ENCODE assay signal across 8 mouse cellular contexts in genomic region chr5:120116261-120117050, GRCm38 (mm10). TPM values are rescaled to one million over a fixed set of nuclear protein-coding genes. Genes with fewer than 3 reads are reported as not detected.
DNase-seq lines count a peak whose midpoint lies in the region; ATAC-seq and TF ChIP-seq lines count a peak whose summit lies in the region.

Gene Rbm19 (plus strand): TSS chr5:120116465.

- peak within 1 kb of the TSS; percentile 65 for H3K4me3 ChIP-seq in forebrain, embryonic 15.5 days
- H3K4me3 ChIP-seq in layer of hippocampus, adult 2 months, result peak within 1 kb of the TSS; percentile 64
- peak within 1 kb of the TSS; percentile 85 for H3K4me3 ChIP-seq in lung, embryonic 14.5 days (ENCODE audit: low read depth, low read length)
- peak within 1 kb of the TSS; percentile 79 for H3K4me3 ChIP-seq in olfactory bulb, adult 2 months (ENCODE audit: insufficient read depth, low read depth, low read length)
- peak within 1 kb of the TSS; percentile 78 for H3K4me3 ChIP-seq in thymus, adult 2 months (ENCODE audit: control insufficient read depth, insufficient read depth, low read length)

- intact Hi-C loops in heart, postnatal 36 days (cut with DNase I), result no loop called here

- peaks cover 9% of the 10 kb centered on the region for H3K4me1 ChIP-seq in forebrain, embryonic 15.5 days
- 0 out of 2 replicates have a peak, but pooled peaks cover 3% of the 10 kb centered on the region for H3K4me1 ChIP-seq in lung, embryonic 14.5 days (ENCODE audit: insufficient read depth)
- H3K4me1 ChIP-seq in olfactory bulb, adult 2 months (ENCODE audit: control insufficient read depth, insufficient read depth, low read length), result peaks cover 4% of the 10 kb centered on the region
- H3K4me1 ChIP-seq in thymus, adult 2 months (replicated peaks; ENCODE audit: control insufficient read depth, insufficient read depth, low read length), result peaks cover 4% of the 10 kb centered on the region

- TF ChIP-seq POLR2A in olfactory bulb, adult 2 months (IDR thresholded peaks at IDR 0.05; ENCODE audit: insufficient read depth, low read depth, low read length), result peak; percentile 83
- TF ChIP-seq POLR2A in thymus, adult 2 months (IDR thresholded peaks at IDR 0.05; ENCODE audit: control insufficient read depth, extremely low read depth, insufficient read depth, low read length, poor library complexity), result peak; percentile 62

- peak; percentile 65 for TF ChIP-seq CTCF in layer of hippocampus, adult 2 months (conservative IDR thresholded peaks at IDR 0.05)
- TF ChIP-seq CTCF in lung, embryonic 14.5 days (IDR thresholded peaks at IDR 0.05; ENCODE audit: low read depth), result peak; percentile 34
- no peak for TF ChIP-seq CTCF in olfactory bulb, adult 2 months (IDR thresholded peaks at IDR 0.05; ENCODE audit: insufficient read depth, low read depth, low read length)
- TF ChIP-seq CTCF in thymus, adult 2 months (IDR thresholded peaks at IDR 0.05; ENCODE audit: borderline replicate concordance, control insufficient read depth, extremely low read depth, insufficient read depth, low read length, poor library complexity), result peak; percentile 37; the same call in 1 of the 2 replicates

- peak; percentile 95 for DNase-seq in ES-CJ7 (ENCODE audit: low read depth, low spot score)
- peak; percentile 90 for DNase-seq in cerebellum, adult 11 months
- peak; percentile 92 to 94 for DNase-seq in heart, postnatal 36 days
- peak; percentile 92 to 93 for DNase-seq in layer of hippocampus, adult 2 months (ENCODE audit: low spot score in 2 of 2)
- peak; percentile 97 for DNase-seq in lung, embryonic 14.5 days
- DNase-seq in thymus, adult 2 months, result peak; percentile 94

- H3K9me3 ChIP-seq in forebrain, embryonic 15.5 days, result no peaks in the 10 kb centered on the region
- H3K9me3 ChIP-seq in lung, embryonic 14.5 days (ENCODE audit: low read depth, low read length), result no peaks in the 10 kb centered on the region

- no peaks in the 10 kb centered on the region for H3K27me3 ChIP-seq in forebrain, embryonic 15.5 days
- H3K27me3 ChIP-seq in lung, embryonic 14.5 days (ENCODE audit: insufficient read depth, low read length), result no peaks in the 10 kb centered on the region
- H3K27me3 ChIP-seq in thymus, adult 2 months (ENCODE audit: control insufficient read depth, insufficient read depth, low read length), result no peaks in the 10 kb centered on the region

- peak within 1 kb of the TSS; percentile 59 for H3K27ac ChIP-seq in forebrain, embryonic 15.5 days (replicated peaks)
- peak within 1 kb of the TSS; percentile 83 for H3K27ac ChIP-seq in layer of hippocampus, adult 2 months
- H3K27ac ChIP-seq in lung, embryonic 14.5 days (ENCODE audit: low read depth), result no peak within 1 kb of the TSS
- H3K27ac ChIP-seq in olfactory bulb, adult 2 months (ENCODE audit: insufficient read depth, low read depth, low read length), result no peak within 1 kb of the TSS
- H3K27ac ChIP-seq in thymus, adult 2 months (ENCODE audit: control insufficient read depth, insufficient read depth, low read length), result no peak within 1 kb of the TSS

- peak within 1 kb of the TSS; percentile 89 for H3K4me2 ChIP-seq in forebrain, embryonic 15.5 days (replicated peaks)
- H3K4me2 ChIP-seq in lung, embryonic 14.5 days, result peak within 1 kb of the TSS; percentile 86

- peak within 1 kb of the TSS; percentile 52 for H3K9ac ChIP-seq in forebrain, embryonic 15.5 days (replicated peaks)
- H3K9ac ChIP-seq in lung, embryonic 14.5 days, result peak within 1 kb of the TSS; percentile 64

- H3K36me3 ChIP-seq in forebrain, embryonic 15.5 days, result peaks cover 24% of the 10 kb centered on the region
- peaks cover 29% of the 10 kb centered on the region for H3K36me3 ChIP-seq in lung, embryonic 14.5 days (ENCODE audit: insufficient read depth)
- H3K36me3 ChIP-seq in thymus, adult 2 months (ENCODE audit: control insufficient read depth, insufficient read depth, low read length), result no peaks in the 10 kb centered on the region; the same call in none of the 2 replicates

- ATAC-seq in forebrain, embryonic 15.5 days (replicated peaks), result peak; percentile 93
- peak; percentile 83 for ATAC-seq in lung, embryonic 14.5 days (ENCODE audit: insufficient read depth)

- 1% methylated on average over 46 of the region's 46 CpGs for WGBS in forebrain, embryonic 15.5 days
- WGBS in lung, embryonic 14.5 days, result under 1% methylated on average over 46 of the region's 46 CpGs
- WGBS in olfactory bulb, adult 2 months, result under 1% methylated on average over 46 of the region's 46 CpGs
- 1% methylated on average over 46 of the region's 46 CpGs for WGBS in thymus, adult 2 months

RNA-seq across cellular contexts. Expression of gene Rbm19, which starts in this region (rescaled TPM):
- 15.2 and 19.3 TPM in 2 replicates for polyA plus RNA-seq in forebrain, embryonic 15.5 days (2015; fragmentation: Nextera tagmentation; extraction: Ambion mirVana)
- 10 to 100 TPM; 20.1 to 20.7 TPM for total RNA-seq in heart, postnatal 36 days (2021)
- total RNA-seq in layer of hippocampus, adult 2 months (2021), result 10 to 100 TPM; 18.9 to 23.3 TPM
- polyA plus RNA-seq in lung, embryonic 14.5 days (2014; fragmentation: Nextera tagmentation; extraction: Ambion mirVana), result 23.0 and 26.9 TPM in 2 replicates
- not detected in 2 replicates for polyA plus RNA-seq in olfactory bulb, adult 2 months (2012; ENCODE audit: insufficient read depth, insufficient read length, low replicate concordance, missing spikeins)
- 19.6 and 29.2 TPM in 2 replicates for polyA plus RNA-seq in thymus, adult 2 months (2012; rRNA removed)

Comparison
In these comparisons a context has a peak if more than half of its experiments do, and no peak if none do; other contexts are left out.
1. RNA of gene Rbm19 (polyA plus RNA-seq): 23.0 to 26.9 TPM in lung, embryonic 14.5 days, 19.6 to 29.2 TPM in thymus, adult 2 months and 15.2 to 19.3 TPM in forebrain, embryonic 15.5 days; not detected in olfactory bulb, adult 2 months; every median in the first group is over 10 times any median in the second.
2. H3K27ac ChIP-seq: peak in forebrain, embryonic 15.5 days (single experiment) and layer of hippocampus, adult 2 months (single experiment); none in lung, embryonic 14.5 days (single experiment), olfactory bulb, adult 2 months (single experiment) and thymus, adult 2 months (single experiment).
3. Peak in every context shown above with its lines, with median percentiles within 50 percentile points of each other: DNase-seq and H3K4me3 ChIP-seq.